Mouse (Mus musculus) G1E (cell line): ENCODE measurements around the gene Mgp.

Source experiments
- CTCF ChIP-seq: IDR thresholded peaks from 2 replicates; pipeline ENCODE4 v1.5.1; 2012; ENCODE audit warnings: low read depth, low read length, inconsistent platforms, mixed read lengths
- GATA1 ChIP-seq: IDR thresholded peaks from 2 replicates; pipeline ENCODE4 v1.6.1; 2012; ENCODE audit warnings: borderline replicate concordance, low read length, inconsistent platforms, mixed read lengths
- GATA2 ChIP-seq: IDR thresholded peaks from 2 replicates; pipeline ENCODE4 v1.6.1; 2012; ENCODE audit warnings: low read depth, low read length, inconsistent platforms, borderline replicate concordance
- POLR2AphosphoS5 ChIP-seq: IDR thresholded peaks from 2 replicates; pipeline ENCODE4 v1.6.1; 2012; ENCODE audit warnings: low read depth, low read length, inconsistent platforms; ENCODE audit not compliant: insufficient replicate concordance
- TAL1 ChIP-seq: conservative IDR thresholded peaks from 2 replicates; pipeline ENCODE4 v1.6.1; 2012; ENCODE audit warnings: low read depth, low read length, inconsistent platforms, mixed read lengths

- TF ChIP-seq CTCF (no peak), TAL1 (no peak), GATA1 (no peak), GATA2 (no peak), POLR2AphosphoS5 (no peak)
Observed at GRCm38 (mm10) chr6:136857873-136858260, 17.8 kb downstream of the Mgp start.
